Mouse (Mus musculus) thymus, adult 2 months (tissue): ENCODE data around the gene Cd72. TPM values are rescaled to one million over a fixed set of nuclear protein-coding genes. Genes with fewer than 3 reads are reported as not detected.

Experiments used
- DNase-seq: peaks from one replicate; pipeline ENCODE4 v3.0.0; 2021
- H3K27ac ChIP-seq: fragments of 200-500 bp; 2 replicates; pipeline ENCODE4 v1.5.1; 2012; ENCODE audit warnings: low read length, control low read depth; ENCODE audit not compliant: control insufficient read depth, insufficient read depth
- H3K27me3 ChIP-seq: fragments of 200-500 bp; 2 replicates; pipeline ENCODE4 v1.6.1; 2012; ENCODE audit warnings: mild to moderate bottlenecking, low read length, moderate library complexity, mixed read lengths; ENCODE audit not compliant: control insufficient read depth, insufficient read depth
- H3K36me3 ChIP-seq: fragments of 200-500 bp; 2 replicates; pipeline ENCODE4 v1.6.1; 2012; ENCODE audit warnings: mild to moderate bottlenecking, low read length, moderate library complexity; ENCODE audit not compliant: control insufficient read depth, insufficient read depth
- H3K4me1 ChIP-seq: fragments of 200-500 bp; replicated peaks from 2 replicates; pipeline ENCODE4 v1.6.1; 2012; ENCODE audit warnings: low read length; ENCODE audit not compliant: control insufficient read depth, insufficient read depth
- H3K4me3 ChIP-seq: fragments of 200-500 bp; 2 replicates; pipeline ENCODE4 v1.5.1; 2012; ENCODE audit warnings: mild to moderate bottlenecking, low read length, control low read depth, moderate library complexity; ENCODE audit not compliant: control insufficient read depth, insufficient read depth
- CTCF ChIP-seq: fragments of 200-500 bp; IDR thresholded peaks from 2 replicates; pipeline ENCODE4 v1.5.1; 2012; ENCODE audit warnings: mild to moderate bottlenecking, control low read depth, low read length, moderate library complexity, borderline replicate concordance; ENCODE audit not compliant: control insufficient read depth, poor library complexity, insufficient read depth; ENCODE audit errors: extremely low read depth
- POLR2A ChIP-seq: fragments of 200-500 bp; IDR thresholded peaks from 2 replicates; pipeline ENCODE4 v1.6.1; 2012; ENCODE audit warnings: mild to moderate bottlenecking, low read length, control low read depth, moderate library complexity; ENCODE audit not compliant: control insufficient read depth, poor library complexity, insufficient read depth; ENCODE audit errors: extremely low read depth
- WGBS: fragments of 180-500 bp; shearing (Covaris S2); methylation state at CpG from one replicate; pipeline ENCODE4 v1.1.7; 2018; 5-methylcytosine and 5-hydroxymethylcytosine counted together
- polyA plus RNA-seq: library from polyadenylated mRNA; depleted of rRNA; stranded (reverse); fragments of >200 nt; gene quantifications from 2 replicates; pipeline ENCODE4 v1.2.3, GENCODE M21; 2012

The Cd72 gene
- polyA plus RNA-seq, 1 experiment, result 10.8 TPM

DNA sequence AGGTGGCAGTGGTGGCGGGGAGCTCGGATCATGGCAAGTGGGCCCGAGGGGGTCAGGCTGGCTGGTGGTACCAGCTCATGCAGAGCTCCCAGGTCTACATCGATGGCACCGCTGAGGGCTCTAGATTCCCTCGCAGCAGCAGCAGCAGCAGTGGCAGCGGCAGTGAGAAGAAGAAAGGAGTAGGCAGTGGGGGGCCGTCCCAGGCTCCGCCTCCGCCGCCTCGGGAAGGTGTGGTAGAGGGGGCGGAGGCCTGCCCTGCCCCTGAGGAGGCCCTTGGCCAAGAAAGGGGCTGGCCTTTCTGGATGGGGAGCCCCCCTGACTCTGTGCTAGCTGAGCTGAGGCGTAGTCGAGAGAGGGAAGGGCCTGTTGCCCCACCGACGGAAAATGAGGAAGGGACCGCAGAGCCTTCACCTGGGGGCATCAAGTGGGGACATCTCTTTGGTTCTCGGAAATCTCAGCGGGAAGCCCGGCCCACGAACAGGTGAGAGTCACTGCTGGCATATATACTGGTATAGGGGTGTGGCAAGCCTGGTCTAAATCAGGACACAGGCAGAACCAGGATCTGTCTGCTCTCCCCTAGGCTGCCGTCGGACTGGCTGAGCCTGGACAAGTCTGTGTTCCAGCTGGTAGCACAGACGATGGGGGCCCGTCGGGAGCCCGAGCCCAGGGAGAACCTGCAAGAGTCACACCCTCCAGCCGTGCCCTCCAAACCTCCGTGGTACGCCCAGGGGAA is 28.6 kb downstream of the Cd72 start:
- no peak for TF ChIP-seq CTCF
- no peak for TF ChIP-seq POLR2A
- 22% methylated on average over 31 of the region's 31 CpGs for WGBS
- 0 out of 2 replicates have a peak overlapping the region, but pooled peaks have one; percentile 0 for H3K4me3 ChIP-seq
- DNase-seq, result peak; percentile 42
- H3K27ac ChIP-seq, result no peak overlapping the region
- no peaks in the 10 kb centered on the region for H3K36me3 ChIP-seq
- no peaks in the 10 kb centered on the region; the same call in 1 of the 2 replicates for H3K27me3 ChIP-seq
- H3K4me1 ChIP-seq, result peaks cover 34% of the 10 kb centered on the region

DNA sequence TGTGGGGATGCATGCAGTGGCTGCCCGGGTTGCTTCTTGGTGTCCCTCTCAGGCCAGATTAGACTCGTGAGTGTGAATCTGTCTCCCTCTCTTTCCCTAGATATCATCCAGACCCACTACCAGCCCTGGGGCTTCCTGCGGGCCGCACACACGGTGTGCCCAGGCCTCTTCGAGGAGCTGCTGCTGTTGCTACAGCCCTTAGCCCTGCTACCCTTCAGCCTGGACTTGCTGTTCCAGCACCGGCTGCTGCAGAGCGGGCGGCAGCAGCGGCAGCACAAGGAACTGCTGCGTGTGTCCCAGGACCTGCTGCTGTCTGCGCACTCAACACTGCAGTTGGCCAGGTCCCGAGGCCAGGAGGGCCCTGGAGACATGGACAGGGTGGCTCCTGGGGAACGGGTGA is 29.2 kb downstream of the Cd72 start:
- 59% methylated on average over 14 of the region's 14 CpGs for WGBS
- TF ChIP-seq POLR2A, result no peak
- no peak for TF ChIP-seq CTCF
- no peak for DNase-seq
- Histone ChIP-seq H3K4me3 (0 out of 2 replicates have a peak overlapping the region, but pooled peaks have one; percentile 0), H3K4me1 (peaks cover 34% of the 10 kb centered on the region), H3K36me3 (no peaks in the 10 kb centered on the region), H3K27ac (no peak overlapping the region), H3K27me3 (no peaks in the 10 kb centered on the region; the same call in 1 of the 2 replicates)

DNA sequence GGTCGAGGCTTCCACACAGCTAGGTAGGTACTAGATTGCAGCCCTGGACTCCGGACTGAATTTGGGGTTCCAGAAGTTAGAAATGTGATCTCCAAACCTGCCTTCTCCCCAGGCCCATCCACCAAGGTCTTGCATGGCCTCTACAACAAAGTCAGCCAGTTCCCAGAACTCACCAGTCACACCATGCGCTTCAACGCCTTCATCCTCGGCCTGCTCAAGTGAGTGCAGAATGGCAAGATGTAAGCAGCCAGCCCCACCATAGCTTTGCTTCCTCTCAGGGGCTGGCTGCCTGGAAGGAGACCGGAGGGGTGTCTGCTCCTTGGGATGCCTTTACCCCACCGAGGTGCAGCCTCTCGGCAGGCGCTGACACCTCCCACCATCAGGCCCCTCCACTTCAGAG is 30.4 kb downstream of the Cd72 start:
- no peak overlapping the region for H3K4me3 ChIP-seq
- WGBS, result 94% methylated on average over 9 of the region's 9 CpGs
- no peak for DNase-seq
- TF ChIP-seq CTCF, result no peak
- H3K27me3 ChIP-seq, result no peaks in the 10 kb centered on the region; the same call in 1 of the 2 replicates
- H3K27ac ChIP-seq, result no peak overlapping the region
- H3K4me1 ChIP-seq, result peaks cover 33% of the 10 kb centered on the region
- no peaks in the 10 kb centered on the region for H3K36me3 ChIP-seq

DNA sequence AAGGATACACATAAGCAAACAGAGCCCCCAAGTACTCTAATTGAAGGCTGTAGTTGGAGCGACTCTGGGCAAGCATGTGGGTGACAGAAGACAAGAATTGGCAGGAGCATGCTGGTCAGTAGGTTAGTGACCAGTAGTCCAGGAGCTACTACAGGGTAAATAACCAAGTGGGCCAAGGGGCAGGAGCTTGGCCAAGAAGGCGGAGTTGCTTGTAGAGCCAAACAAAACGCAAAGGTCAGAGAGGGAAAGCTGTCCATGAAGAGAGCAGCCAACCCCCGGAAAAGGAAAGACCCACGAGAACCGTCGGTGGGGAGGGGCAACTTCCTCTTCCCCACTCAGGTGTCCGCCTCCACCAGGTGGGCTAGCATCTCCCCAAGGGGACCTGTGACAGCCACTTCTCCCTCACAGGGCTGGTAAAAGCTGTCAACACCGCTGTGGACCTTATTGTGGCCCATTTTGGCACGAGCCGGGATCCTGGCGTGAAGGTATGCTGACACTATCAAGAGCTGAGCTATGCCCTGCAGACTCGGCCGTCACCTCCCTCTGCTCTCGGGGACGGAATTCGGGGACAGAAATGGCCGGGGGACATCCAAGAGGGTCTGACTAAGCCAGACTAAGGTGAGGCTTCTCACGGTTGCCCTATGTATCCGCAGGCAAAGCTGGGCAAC is 31.0 kb downstream of the Cd72 start:
- no peak for TF ChIP-seq CTCF
- no peak for TF ChIP-seq POLR2A
- Histone ChIP-seq H3K4me1 (peaks cover 27% of the 10 kb centered on the region), H3K36me3 (no peaks in the 10 kb centered on the region), H3K4me3 (no peak overlapping the region), H3K27ac (no peak overlapping the region), H3K27me3 (no peaks in the 10 kb centered on the region; the same call in 1 of the 2 replicates)
- DNase-seq, result no peak
- 87% methylated on average over 20 of the region's 20 CpGs for WGBS

DNA sequence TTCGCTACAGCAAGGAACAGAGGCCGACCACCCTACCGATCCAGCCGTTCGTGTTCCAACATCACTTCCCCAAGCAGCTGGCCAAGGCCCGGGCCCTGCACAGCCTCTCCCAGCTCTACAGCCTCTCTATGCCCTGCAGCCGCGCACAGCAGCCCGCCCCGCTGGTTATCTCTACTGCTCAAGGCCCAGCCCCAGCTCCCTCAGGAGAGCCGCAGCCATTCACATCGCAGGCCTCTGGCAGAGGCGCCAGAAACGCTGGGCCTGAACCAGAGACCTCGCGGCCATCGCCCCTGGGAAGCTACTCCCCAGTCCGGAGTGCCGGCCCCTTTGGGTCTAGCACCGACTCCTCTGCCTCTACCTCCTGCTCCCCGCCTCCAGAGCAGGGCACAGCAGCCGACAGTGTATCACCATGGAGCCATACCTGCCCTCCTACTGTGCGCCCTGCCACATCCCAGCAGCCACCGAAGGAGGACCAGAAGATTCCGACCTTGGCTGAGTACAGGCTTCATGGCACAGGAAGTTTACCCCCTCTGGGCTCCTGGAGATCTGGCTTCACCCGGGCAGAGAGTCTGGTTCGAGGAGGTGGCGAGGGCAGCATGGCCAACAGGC is 32.7 kb downstream of the Cd72 start:
- Histone ChIP-seq H3K36me3 (no peaks in the 10 kb centered on the region), H3K27ac (no peak overlapping the region), H3K27me3 (no peaks in the 10 kb centered on the region; the same call in 1 of the 2 replicates), H3K4me3 (no peak overlapping the region), H3K4me1 (peaks cover 15% of the 10 kb centered on the region)
- DNase-seq, result no peak
- WGBS, result 95% methylated on average over 28 of the region's 28 CpGs
- TF ChIP-seq CTCF, result no peak

DNA sequence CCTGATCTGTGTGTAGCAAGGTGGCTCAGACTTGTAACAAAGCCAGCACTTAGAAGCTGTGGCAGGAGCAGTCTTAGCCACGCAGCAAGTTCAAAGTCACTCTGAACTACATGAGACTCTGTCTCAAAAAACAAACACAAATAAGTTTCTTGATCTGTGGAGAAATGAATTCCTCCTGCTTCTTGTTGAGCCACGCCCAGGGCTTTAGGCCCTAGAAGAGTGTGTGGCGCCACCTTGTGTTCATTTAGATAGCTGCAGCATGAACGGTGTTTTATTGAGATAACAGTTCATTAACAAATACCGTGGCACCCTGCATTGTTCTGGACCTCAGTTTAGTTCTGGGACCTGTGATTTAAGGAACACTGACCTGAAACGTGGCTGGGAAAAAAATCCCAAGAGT is 34.1 kb downstream of the Cd72 start:
- Histone ChIP-seq H3K4me1 (peaks cover under 1% of the 10 kb centered on the region), H3K27ac (no peak overlapping the region), H3K36me3 (no peaks in the 10 kb centered on the region), H3K27me3 (no peaks in the 10 kb centered on the region; the same call in 1 of the 2 replicates), H3K4me3 (no peak overlapping the region)
- DNase-seq, result peak; percentile 64
- WGBS, result 2% methylated on average over 6 of the region's 6 CpGs
- TF ChIP-seq POLR2A (no peak), CTCF (no peak)
